Mouse (Mus musculus) gonadal fat pad, adult 2 months (tissue): Measurements from ENCODE around the gene Sirt4. TPM values are rescaled to one million over a fixed set of nuclear protein-coding genes. Genes with fewer than 3 reads are reported as not detected.

Experiments used
- DNase-seq: peaks from one replicate; pipeline ENCODE4 v3.0.0-alpha.2; 2012; ENCODE audit warnings: low read depth
- polyA plus RNA-seq: library from polyadenylated mRNA; depleted of rRNA; stranded (reverse); fragments of >200 nt; gene quantifications from 2 replicates; pipeline ENCODE4 v1.2.3, GENCODE M21; 2012

The Sirt4 gene
- polyA plus RNA-seq, 1 experiment, result 51.1 TPM

- DNase-seq, result no peak
Measured at GRCm38 (mm10) chr5:115491771-115492322, 7.3 kb upstream of the Sirt4 start.

- no peak for DNase-seq
Measured at GRCm38 (mm10) chr5:115491076-115491475, 6.6 kb upstream of the Sirt4 start.

GRCm38 (mm10) chr5:115490638-115491000, 6.1 kb upstream of the Sirt4 start:
- no peak for DNase-seq

DNA sequence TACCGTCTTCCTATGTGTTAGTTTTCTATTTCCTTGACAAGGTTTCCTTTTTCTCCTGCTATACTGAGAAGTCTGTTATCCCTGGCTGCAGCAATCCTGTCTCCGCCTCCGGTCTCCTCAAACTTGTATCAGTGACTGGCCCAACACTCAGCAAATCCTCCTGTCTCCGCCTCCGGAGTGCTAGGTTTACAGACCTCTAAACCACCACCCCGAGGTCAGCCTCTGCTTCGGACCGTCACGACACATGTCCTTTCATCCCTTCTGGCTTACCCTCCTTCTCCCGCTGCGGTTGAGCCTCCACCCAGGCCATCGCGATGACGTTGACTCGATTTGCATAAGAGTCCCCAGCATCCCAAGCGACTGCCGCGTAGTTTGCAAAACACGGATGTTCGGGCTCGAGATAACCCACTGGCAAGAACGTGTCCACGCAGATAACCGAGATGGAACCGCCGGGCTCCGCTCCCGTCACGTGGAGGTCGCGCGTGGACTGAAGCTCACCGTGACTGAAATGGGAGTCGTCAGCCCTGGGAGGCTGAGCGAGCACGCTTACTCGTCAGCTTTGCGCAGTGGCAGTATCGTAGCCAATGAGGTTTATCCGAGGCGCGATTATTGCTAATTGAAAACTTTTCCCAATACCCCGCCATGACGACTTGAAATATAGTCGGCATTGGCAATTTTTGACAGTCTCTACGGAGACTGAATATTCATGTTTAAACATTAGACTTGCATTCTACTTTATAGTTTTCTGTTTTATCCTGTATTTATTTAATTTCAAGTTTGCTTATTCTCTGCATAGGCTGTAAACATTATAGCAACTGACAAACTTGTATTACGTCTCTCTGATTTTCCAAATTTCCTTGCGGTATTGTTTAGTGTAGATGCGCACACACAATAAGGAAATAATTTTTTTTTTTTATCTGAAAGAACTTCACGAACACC, 5.4 kb upstream of the Sirt4 start:
- DNase-seq, result no peak

DNA sequence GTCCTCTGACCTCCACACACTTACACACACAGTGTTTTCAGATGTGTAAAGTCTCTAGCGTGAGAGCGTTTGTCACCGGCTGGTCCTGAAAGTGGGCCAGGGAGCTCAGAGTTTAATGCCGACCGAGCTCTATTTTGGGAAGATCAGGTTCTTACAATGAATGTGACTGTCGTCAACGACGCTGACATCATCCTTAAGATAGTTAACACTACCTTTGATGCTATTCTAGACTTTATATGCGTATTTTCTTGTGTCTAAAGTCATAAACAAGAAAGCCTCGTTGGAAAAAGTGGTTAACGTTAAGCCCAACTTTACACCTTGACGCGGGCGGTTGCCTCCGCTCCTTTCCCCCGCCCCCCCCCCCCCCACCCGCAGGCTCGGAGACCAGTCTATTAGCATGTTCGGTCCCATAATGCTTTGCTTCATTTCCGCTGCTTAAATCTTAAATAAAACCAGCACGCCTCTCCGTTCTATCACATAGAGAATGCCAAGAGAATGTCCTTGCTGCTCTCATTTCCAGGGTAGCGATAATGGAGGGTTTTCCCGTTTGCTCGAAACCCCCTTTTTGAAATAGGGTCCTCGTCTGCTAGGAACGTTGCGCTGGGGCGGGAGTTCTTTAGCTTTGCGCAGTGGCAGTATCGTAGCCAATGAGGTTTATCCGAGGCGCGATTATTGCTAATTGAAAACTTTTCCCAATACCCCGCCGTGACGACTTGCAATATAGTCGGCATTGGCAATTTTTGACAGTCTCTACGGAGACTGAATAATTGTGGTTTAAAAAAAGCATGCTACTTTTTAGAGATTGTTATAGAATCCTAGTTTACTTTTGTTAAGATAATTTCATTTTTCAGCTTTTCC, 4.5 kb upstream of the Sirt4 start:
- no peak for DNase-seq

DNA sequence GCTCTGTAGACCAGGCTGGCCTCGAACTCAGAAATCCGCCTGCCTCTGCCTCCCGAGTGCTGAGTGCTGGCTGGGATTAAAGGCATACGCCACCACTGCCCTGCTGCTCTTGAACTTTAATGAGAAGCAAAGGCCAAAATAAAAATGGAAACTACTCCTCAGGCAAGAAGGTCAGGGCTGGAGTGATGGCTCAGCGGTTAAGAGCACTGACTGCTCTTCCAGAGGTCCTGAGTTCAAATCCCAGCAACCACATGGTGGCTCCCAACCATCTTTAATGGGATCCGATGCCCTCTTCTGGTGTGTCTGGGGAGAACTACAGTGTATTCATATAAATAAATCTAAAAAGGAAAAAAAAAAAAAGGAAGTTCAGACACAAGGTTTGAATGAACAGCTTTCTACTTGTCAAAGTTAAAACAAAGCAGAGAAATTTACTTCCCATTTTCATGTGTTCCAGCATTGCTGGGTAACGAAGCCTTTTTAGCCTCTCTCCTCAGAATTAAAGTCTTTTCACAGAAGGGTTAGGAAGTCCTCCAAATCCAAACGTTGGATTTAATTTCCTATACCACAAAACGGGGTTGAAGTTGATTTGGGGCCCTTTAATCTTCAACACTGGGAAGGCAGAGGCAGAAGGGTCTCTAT, 3.5 kb upstream of the Sirt4 start:
- DNase-seq, result no peak

DNA sequence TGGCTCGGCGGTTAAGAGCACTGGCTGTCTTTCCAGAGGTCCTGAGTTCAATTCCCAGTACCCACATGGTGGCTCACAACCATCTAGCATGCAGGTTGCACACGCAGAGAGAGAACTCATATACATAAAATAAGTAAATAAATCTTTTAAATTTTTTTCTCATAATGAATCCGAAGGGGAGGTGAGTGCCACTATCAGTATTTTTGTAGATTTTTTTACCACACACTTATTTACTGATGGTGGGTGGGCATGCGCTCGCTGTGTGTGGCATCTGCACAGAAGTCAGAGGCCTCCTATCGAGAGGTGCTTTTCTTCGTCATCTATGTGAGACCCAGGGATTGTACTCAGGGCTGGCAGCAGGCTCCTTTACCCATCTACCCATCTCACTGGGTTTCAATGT, 2.8 kb upstream of the Sirt4 start:
- no peak for DNase-seq

- DNase-seq, result no peak
Measured at GRCm38 (mm10) chr5:115486726-115487125, 2.2 kb upstream of the Sirt4 start.

DNA sequence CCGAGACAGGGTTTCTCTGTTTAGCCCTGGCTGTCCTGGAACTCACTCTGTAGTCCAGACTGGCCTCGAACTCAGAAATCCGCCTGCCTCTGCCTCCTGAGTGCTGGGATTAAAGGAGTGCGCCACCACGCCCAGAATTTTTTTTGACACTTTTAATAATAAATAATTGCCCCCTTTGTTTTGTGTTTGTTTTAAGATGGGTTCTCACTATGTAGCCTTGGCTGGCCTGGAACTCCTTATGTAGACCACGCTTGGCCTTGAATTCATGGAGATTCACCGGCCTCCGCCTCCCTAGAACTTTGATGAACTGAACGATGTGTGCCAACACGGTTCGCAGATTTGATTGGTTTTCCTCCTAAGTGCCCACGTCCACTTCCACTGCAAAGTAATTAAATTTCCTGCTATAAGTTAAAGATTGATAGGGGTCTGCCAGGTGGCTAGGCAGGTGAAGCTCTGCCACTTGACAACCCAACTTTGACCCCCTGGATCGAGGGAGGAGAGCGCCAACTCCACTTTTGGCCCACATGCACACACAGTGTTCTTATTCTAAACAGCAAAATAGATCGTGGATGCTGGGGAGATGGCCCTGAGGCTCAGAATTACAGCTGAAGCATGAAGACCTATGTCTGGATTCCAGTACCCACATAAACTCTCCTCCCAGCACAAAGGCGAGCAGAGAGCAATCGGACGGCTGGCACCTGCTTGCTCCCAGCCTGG, 1.1 kb upstream of the Sirt4 start:
- no peak for DNase-seq

GRCm38 (mm10) chr5:115484996-115485395, 471 bp upstream of the Sirt4 start:
- no peak for DNase-seq

- no peak for DNase-seq
Measured at GRCm38 (mm10) chr5:115483385-115483784, 1.1 kb downstream of the Sirt4 start.

DNA sequence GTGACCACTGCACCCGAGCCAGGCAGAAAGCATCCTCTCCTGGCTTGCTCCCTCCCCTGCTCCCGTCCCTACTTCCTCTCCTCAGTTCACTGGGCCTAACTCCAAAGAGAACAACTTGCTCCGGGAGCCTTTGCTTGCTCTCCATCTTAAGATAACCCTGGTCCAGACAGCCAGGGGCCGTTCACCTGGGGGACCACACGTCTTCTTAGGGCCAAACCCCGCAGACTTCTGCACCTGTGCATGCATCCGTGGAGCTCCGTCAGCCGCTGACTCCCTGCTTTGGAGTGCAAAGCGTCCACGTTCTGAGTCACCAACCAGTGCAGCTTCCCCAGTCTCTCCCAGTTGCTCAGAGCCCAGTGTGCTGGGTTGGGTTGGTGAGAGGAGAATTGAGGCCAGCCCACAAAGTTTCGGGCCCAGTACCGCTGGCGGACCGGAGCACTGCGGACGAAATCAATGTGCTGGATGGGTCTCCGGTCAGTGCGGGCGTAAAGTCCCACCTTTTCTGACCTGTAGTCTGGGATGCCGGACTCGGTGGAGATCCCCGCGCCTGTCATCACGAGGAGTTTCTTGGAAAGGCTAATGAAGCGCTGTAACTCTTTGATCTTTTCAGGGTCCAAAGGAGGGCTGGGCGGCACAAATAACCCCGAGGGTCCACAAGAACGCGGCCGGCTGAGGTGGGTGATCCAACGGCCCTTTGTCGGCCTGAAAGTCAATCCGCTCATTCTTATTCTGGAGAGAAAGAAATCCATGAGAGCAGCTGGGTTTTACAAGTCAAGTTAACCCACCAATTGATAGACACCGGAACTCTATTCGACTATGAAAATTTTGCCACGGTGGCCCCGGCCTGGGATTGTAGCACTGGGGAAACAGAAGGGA, 1.9 kb downstream of the Sirt4 start:
- DNase-seq, result no peak

DNA sequence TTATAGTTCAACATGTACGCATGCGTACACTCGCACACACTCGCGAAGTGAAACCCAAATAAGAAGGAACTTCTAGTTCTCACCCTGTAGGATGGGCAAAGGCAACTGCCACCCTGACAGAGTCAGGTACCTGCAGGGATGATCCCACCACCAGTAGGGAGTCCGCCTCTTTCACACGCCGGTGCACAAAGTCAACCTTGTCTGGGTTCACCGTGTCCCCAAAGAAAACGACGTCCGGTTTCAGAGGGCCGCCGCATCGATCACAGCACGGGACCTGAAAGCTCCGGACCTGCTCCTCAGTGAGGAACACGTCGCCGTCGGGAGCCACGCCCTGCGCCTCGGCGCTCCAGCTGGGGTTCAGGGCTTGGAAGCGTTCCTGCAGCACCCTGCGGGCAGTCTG, 4.4 kb downstream of the Sirt4 start:
- no peak for DNase-seq

- no peak for DNase-seq
Measured at GRCm38 (mm10) chr5:115479561-115479960, 5.0 kb downstream of the Sirt4 start.

DNA sequence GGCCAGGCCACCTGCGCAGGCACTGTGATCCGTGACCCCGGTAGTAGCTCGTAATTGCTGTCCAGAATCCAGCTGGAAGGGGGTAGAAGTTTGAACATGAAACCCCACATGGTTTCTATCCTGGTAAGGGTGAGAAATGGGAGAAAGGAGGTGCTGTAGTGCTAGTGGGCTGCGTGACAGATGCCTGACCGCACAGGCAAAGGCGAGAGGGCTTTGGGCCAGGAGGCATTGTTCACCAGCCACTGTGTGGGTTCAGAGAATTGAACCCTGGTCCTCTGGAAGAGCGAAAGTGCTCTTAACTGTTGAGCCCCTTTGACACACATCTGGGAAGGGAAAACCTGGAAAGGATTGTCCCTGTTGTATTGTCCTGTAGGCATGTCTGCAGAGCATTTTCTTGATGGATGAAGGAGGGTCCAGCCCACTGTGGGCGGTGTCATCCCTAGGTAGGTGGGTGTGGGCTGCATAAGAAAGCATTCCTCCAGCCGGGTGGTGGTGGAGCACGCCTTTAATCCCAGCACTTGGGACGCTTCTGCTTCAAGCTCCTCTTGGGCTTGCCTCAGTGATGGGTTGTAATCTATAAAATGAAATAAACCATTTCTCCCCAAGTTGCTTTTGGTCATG, 8.3 kb downstream of the Sirt4 start:
- no peak for DNase-seq

- DNase-seq, result no peak
Measured at GRCm38 (mm10) chr5:115475337-115476106, 9.0 kb downstream of the Sirt4 start.

GRCm38 (mm10) chr5:115474174-115474828, 10.2 kb downstream of the Sirt4 start:
- DNase-seq, result no peak

GRCm38 (mm10) chr5:115473191-115473590, 11.3 kb downstream of the Sirt4 start:
- DNase-seq, result no peak
